Mouse (Mus musculus): ENCODE measurements at regions not wholly inside any gene's neighbourhood (a gene's known extent, or its start where the extent isn't known, plus 50 kb on each side); places are given as distances from the start of the nearest gene placed in this dataset.
"Not testable (repeated sequence)": the region's sequence is repeated elsewhere in the genome, so short reads cannot be mapped to it uniquely, and the experiment has no call there.

DNA sequence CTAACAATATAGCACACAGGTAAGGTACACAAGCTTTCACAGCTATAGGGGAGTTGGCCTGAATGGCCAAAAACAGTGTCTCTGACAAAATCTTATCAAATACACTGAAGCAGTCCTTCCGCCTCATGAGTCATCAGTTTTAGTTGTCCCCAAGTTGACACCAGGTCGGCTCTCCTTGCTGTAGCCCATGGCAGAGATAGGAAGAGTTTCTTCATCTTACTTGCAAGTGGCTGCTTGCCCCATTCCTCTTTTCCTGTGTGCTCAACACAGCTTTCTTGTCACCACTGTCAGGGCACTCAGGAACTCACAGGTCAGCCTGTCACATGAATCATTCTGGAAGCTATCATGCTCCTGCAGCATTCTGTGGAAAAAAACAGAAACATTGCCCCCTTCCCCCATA lies 77.1 kb downstream of the Olfr721-ps1 start:
- DNase-seq (ENCODE audit: low read depth): not testable (repeated sequence)

DNA sequence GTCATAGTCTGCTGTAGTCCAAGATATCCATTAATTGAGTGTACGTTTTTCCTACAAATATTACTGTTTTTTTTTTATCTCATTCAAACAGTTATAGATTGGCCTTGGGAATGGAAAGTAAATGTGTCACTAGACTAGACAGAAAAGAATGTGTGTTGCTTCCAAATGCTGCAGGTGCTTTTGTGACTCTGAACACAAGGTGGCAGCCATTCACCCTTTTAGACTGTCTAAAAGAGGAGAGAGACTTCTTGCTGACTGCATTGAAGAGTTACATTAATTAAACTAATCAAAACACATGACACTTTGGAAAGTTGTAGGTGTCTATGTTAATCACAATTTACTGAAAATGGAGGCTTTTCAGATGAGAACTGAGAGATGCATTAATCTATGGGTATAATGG lies 80.7 kb downstream of the Olfr721-ps1 start:
- DNase-seq (ENCODE audit: low read depth): peak; percentile 56
- TF ChIP-seq CTCF (IDR thresholded peaks at IDR 0.05; ENCODE audit: borderline replicate concordance, extremely low read depth, insufficient read depth, insufficient read length): peak; percentile 52; the same call in 1 of the 2 replicates
- no peak for TF ChIP-seq POLR2A (IDR thresholded peaks at IDR 0.05; ENCODE audit: borderline replicate concordance, extremely low read depth, insufficient read depth, insufficient read length, poor library complexity, severe bottlenecking)

DNA sequence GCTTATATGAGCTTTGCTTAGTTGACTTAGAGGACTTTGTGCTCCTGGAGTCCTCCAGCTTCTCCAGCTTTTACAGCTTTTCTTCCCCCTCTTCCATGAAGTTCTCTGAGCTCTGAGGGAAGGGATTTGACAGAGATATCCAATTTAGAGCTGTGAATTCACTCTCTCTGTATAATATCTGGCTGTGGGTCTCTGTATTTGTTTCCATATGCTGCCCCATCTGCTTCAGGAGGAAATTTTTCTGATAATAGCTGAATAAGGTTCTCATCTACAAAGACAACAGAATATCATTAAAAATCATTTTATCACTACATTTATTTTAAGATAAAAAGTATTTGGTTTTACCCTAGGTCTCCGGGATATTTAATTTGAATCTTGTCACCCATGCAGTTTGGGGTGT lies 85.3 kb downstream of the Olfr721-ps1 start:
- DNase-seq (ENCODE audit: low read depth): no peak
- no peak for TF ChIP-seq POLR2A (IDR thresholded peaks at IDR 0.05; ENCODE audit: borderline replicate concordance, extremely low read depth, insufficient read depth, insufficient read length, poor library complexity, severe bottlenecking)
- no peak for TF ChIP-seq CTCF (IDR thresholded peaks at IDR 0.05; ENCODE audit: borderline replicate concordance, extremely low read depth, insufficient read depth, insufficient read length)

DNA sequence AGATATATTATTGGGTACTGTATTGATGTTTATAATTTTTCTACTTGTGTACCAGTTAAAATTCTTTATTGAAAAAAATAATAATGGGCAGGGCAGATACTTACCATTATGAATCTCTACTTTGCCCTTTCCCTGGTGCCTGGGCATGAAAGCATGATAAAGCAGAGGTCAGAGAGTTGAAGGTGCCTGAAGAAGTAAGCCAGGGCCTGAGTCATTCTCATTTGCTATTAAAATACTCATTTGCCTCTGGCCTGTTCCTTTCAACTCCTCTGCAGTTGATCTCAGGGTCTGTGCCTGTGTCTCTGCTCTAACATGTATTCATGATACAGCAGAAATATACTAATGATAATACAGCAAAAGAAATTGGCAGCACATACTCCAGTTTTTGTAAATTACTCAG lies 89.4 kb downstream of the Olfr721-ps1 start:
- TF ChIP-seq POLR2A (IDR thresholded peaks at IDR 0.05; ENCODE audit: borderline replicate concordance, extremely low read depth, insufficient read depth, insufficient read length, poor library complexity, severe bottlenecking) (no peak), CTCF (IDR thresholded peaks at IDR 0.05; ENCODE audit: borderline replicate concordance, extremely low read depth, insufficient read depth, insufficient read length) (no peak)
- DNase-seq (ENCODE audit: low read depth): no peak

DNA sequence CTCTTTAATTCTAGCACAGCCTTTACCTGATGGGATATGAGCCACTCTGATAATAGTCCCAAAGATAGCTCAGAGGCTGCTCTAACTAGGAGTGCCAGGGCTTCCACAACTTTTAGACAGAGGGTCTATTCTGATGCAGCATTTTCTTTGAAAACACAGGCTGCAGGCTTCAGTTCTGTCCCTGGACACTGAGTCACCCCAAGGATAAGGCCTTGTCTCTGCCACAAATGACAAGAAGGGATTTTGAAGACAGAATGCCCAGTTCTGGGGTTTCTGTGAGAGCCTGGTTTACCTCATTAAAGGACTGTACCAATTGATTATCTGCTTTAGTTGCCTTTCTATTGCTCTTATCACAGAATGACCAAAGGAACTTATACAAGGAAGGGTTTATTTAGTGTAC lies 90.9 kb downstream of the Olfr721-ps1 start:
- TF ChIP-seq POLR2A (IDR thresholded peaks at IDR 0.05; ENCODE audit: borderline replicate concordance, extremely low read depth, insufficient read depth, insufficient read length, poor library complexity, severe bottlenecking) (no peak), CTCF (IDR thresholded peaks at IDR 0.05; ENCODE audit: borderline replicate concordance, extremely low read depth, insufficient read depth, insufficient read length) (no peak)
- DNase-seq (ENCODE audit: low read depth): no peak

DNA sequence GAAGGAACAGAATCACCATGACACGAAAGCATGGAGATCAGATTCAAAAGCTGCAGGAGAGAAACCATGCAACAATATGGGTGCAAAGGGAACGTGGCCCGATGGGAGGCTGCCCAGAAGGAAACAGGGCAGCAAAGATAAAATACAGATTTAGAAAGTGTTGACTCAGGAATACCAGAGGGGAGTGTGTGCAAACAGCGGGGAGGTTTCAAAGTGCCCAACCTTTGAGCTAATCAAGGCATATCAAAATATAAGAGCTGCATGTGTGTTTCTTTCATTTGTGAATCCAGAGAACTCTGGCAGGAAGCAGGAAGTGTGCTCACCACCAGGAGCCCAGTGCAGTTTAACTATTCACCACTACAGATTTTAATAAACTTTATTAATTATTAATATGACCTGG lies 110.8 kb downstream of the Olfr721-ps1 start:
- TF ChIP-seq CTCF (IDR thresholded peaks at IDR 0.05; ENCODE audit: borderline replicate concordance, extremely low read depth, insufficient read depth, insufficient read length) (no peak), POLR2A (IDR thresholded peaks at IDR 0.05; ENCODE audit: borderline replicate concordance, extremely low read depth, insufficient read depth, insufficient read length, poor library complexity, severe bottlenecking) (no peak)
- DNase-seq (ENCODE audit: low read depth): no peak

DNA sequence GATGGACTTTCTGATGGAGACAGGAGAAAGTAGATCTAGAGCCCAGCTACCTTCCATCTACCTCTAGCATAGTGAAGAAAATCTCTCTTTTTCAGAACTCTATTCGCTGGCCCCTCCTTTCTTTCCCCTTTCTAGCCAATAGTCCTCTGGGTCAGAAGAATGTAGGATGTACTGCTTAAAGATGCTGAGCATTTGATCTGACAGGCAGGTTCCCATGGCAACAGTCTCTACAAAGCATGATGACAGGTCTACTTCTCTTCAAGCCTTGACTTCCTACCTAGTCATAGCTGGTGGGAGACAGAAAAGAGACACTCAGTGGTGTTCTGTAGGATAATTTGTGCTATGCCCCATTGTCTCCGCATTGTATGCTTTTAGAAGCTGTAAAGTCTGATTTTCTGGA lies 112.0 kb downstream of the Olfr721-ps1 start:
- TF ChIP-seq POLR2A (IDR thresholded peaks at IDR 0.05; ENCODE audit: borderline replicate concordance, extremely low read depth, insufficient read depth, insufficient read length, poor library complexity, severe bottlenecking) (no peak), CTCF (IDR thresholded peaks at IDR 0.05; ENCODE audit: borderline replicate concordance, extremely low read depth, insufficient read depth, insufficient read length) (no peak)
- DNase-seq (ENCODE audit: low read depth): peak; percentile 12

DNA sequence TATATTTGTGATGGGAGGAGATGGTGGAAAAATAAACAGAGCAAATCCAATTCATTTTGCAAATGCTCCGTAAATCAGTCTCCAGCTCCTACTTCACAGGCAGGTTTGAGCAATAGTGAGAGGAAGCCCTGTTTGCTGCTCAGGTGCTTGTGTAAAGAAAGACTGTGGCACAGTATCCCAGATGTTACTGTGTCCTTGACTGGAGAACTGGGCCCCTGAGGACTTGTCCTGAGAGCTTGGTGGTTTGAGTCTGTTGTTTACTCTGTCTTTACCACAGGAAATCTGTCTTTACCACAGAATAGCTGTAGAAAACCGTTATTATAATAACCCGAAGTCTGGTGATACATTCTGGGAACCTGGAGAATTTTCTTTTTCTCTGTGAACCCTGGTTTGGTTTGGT lies 112.4 kb downstream of the Olfr721-ps1 start:
- DNase-seq (ENCODE audit: low read depth): no peak
- TF ChIP-seq POLR2A (IDR thresholded peaks at IDR 0.05; ENCODE audit: borderline replicate concordance, extremely low read depth, insufficient read depth, insufficient read length, poor library complexity, severe bottlenecking) (no peak), CTCF (IDR thresholded peaks at IDR 0.05; ENCODE audit: borderline replicate concordance, extremely low read depth, insufficient read depth, insufficient read length) (no peak)

DNA sequence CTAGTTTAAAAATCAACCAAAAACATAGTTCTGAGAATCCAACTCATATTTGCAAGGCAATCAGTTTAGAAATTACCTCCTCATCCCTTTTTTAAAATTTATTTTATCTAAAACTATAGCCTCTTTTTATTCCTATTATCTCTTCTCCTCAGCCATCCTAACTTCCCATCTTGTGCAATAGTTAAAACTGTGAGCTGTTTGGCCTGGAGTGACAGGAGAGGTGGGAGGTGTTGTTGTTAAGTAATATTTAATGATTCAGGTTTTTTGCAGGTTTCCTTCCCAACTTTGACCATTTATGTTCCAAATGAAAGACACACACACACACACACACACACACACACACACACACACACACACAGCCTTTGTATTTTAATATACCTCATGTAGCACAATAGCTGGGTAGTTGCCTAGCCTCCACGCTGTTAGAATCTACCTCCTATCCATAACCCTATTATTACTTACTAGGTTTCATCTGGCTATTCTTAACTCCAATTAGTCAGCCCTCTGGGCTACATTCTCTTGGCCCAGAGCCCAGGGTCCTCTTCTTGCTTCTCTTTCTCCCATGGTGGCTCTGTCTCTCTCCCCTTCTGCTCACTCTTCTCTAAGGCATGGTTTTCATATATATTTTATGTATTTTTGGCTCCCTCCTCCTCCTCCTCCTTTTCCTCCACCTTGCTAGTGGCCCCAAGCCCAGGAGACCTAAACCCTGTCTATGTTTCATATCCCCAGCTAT lies 113.5 kb downstream of the Olfr721-ps1 start:
- no peak for TF ChIP-seq CTCF (IDR thresholded peaks at IDR 0.05; ENCODE audit: borderline replicate concordance, extremely low read depth, insufficient read depth, insufficient read length)
- TF ChIP-seq POLR2A (IDR thresholded peaks at IDR 0.05; ENCODE audit: borderline replicate concordance, extremely low read depth, insufficient read depth, insufficient read length, poor library complexity, severe bottlenecking): no peak
- DNase-seq (ENCODE audit: low read depth): peak; percentile 22

DNA sequence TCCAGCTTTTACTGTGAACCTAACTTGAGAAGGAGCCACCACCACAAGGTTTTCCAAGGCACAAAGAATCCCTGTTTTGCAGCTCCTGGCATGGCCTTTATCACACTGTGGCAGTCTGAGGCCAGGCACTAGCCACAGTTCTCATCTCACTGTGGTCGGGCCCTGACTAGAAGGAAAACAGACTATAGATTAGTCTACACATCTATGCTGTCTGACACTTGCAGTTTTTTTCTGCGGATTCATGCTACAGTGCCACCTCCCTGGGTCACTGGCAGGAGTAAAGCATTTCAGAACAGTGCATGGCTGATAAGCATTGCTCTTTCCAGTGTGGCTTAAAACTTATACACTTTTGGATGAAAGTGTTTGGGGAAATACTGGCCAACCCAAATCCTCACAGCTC lies 114.3 kb downstream of the Olfr721-ps1 start:
- no peak for DNase-seq (ENCODE audit: low read depth)
- TF ChIP-seq POLR2A (IDR thresholded peaks at IDR 0.05; ENCODE audit: borderline replicate concordance, extremely low read depth, insufficient read depth, insufficient read length, poor library complexity, severe bottlenecking) (no peak), CTCF (IDR thresholded peaks at IDR 0.05; ENCODE audit: borderline replicate concordance, extremely low read depth, insufficient read depth, insufficient read length) (no peak)

DNA sequence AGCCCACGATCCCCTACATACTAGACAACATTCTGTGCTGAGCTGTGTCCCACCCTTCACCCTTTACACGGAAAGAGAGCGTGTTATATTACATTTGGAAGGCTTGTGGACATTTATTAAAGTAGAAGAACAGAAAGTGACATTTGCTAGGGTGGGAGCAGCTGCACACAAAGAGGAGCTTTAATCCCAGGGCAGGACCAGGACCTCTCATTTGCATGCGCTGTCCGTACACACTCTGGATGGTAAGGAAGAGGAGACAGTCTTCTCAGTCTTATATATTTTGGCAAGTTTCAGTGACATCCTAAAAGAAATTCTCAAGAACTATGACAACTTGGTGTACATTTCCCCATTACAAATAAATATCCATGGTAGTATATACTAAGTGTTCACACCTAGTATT lies 114.8 kb downstream of the Olfr721-ps1 start:
- TF ChIP-seq CTCF (IDR thresholded peaks at IDR 0.05; ENCODE audit: borderline replicate concordance, extremely low read depth, insufficient read depth, insufficient read length) (no peak), POLR2A (IDR thresholded peaks at IDR 0.05; ENCODE audit: borderline replicate concordance, extremely low read depth, insufficient read depth, insufficient read length, poor library complexity, severe bottlenecking) (no peak)
- no peak for DNase-seq (ENCODE audit: low read depth)

DNA sequence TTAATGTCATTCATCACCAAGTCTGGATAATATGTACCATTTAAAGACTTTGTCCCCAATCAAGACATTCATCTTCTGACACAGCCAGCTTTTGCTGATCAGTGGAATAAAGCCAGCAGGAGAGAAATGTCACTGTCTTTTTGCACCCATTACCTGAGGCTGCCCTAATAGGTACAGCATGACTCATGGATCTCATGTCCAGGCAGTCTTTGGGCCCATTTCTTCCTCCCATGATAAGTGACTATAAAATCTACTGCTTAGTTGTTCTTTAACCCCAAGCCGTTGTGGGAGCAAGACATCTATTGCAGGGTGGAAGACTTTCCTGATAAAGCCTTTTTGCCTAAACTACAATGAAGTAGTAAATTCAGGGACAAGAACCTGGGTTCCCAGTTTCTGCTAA lies 116.9 kb downstream of the Olfr721-ps1 start:
- no peak for TF ChIP-seq POLR2A (IDR thresholded peaks at IDR 0.05; ENCODE audit: borderline replicate concordance, extremely low read depth, insufficient read depth, insufficient read length, poor library complexity, severe bottlenecking)
- no peak for TF ChIP-seq CTCF (IDR thresholded peaks at IDR 0.05; ENCODE audit: borderline replicate concordance, extremely low read depth, insufficient read depth, insufficient read length)
- no peak for DNase-seq (ENCODE audit: low read depth)
